Mouse (Mus musculus) E14TG2a.4 (cell line): ENCODE measurements around the gene Piwil1.

Experiments used
- CTCF ChIP-seq: conservative IDR thresholded peaks from 2 replicates; pipeline ENCODE4 v1.5.1; 2014; ENCODE audit warnings: low read length
- POU5F1 ChIP-seq: IDR thresholded peaks from 2 replicates; pipeline ENCODE4 v1.6.1; 2014; ENCODE audit warnings: low read length, borderline replicate concordance

DNA sequence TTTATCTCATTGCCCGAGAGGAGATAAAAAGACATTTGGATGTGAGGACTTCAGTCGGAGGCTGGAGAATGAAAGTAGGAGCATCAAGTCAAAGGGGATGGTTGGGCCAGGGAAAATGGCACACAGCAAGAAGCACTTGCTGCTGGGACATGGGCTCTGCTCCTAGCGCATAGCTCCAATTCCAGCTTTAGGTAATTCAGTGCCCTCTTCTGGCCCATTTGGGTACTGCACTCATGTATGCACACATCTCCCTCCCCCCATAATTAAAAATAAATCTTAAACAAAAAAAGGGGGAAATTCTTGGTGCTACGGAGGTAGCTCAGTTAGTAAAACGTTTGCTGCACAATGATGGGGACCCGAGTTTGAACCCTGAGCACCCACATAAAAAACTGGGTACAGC, 9.5 kb downstream of the Piwil1 start:
- TF ChIP-seq CTCF = peak; percentile 90
- TF ChIP-seq POU5F1 = no peak
